Mouse (Mus musculus): ENCODE results near the gene Iqca. TPM values are rescaled to one million over a fixed set of nuclear protein-coding genes. Genes with fewer than 3 reads are reported as not detected.

The Iqca gene
- polyA plus RNA-seq, 1 experiment from 2014 or later: 0.17 TPM

GRCm38 (mm10) chr1:90131982-90132381, 21.2 kb downstream of the Iqca start:
- WGBS: 81% methylated on average over 7 of the region's 7 CpGs
- Histone ChIP-seq H3K36me3 (no peaks in the 10 kb centered on the region), H3K4me2 (replicated peaks) (no peak overlapping the region), H3K4me1 (0 out of 2 replicates have a peak, but pooled peaks cover 6% of the 10 kb centered on the region), H3K4me3 (no peak overlapping the region), H3K9ac (no peak overlapping the region), H3K27ac (no peak overlapping the region), H3K9me3 (no peaks in the 10 kb centered on the region), H3K27me3 (no peaks in the 10 kb centered on the region)
- no peak for ATAC-seq (ENCODE audit: insufficient number of reproducible peaks, insufficient read depth, low FRiP score, low TSS enrichment)

DNA sequence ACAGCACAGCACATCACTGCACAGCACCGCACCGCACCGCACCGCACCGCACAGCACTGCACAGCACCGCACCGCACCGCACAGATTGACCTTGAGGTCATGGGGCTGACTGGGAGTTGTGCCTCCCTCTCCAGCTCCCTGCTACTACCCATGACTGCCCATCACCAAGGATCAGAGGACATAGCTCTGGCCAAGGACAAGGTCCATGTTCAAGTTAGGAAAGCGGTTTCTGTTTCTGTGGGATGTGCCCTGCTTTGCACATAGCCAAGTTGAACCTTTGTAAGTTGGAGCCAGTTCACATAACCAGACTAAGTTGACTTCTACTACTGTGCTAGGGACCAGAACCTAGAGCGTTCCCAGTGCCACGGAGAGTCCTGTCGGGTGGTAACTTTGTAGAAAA, 28.6 kb downstream of the Iqca start:
- no peak overlapping the region for H3K4me2 ChIP-seq (replicated peaks)
- H3K4me3 ChIP-seq: no peak overlapping the region
- no peak overlapping the region for H3K9ac ChIP-seq
- no peak for ATAC-seq (ENCODE audit: insufficient number of reproducible peaks, insufficient read depth, low FRiP score, low TSS enrichment)
- H3K27me3 ChIP-seq: no peaks in the 10 kb centered on the region
- H3K27ac ChIP-seq: no peak overlapping the region
- H3K4me1 ChIP-seq: 0 out of 2 replicates have a peak, but pooled peaks cover 3% of the 10 kb centered on the region
- 93% methylated on average over 12 of the region's 12 CpGs for WGBS
- no peaks in the 10 kb centered on the region for H3K9me3 ChIP-seq
- H3K36me3 ChIP-seq: no peaks in the 10 kb centered on the region

DNA sequence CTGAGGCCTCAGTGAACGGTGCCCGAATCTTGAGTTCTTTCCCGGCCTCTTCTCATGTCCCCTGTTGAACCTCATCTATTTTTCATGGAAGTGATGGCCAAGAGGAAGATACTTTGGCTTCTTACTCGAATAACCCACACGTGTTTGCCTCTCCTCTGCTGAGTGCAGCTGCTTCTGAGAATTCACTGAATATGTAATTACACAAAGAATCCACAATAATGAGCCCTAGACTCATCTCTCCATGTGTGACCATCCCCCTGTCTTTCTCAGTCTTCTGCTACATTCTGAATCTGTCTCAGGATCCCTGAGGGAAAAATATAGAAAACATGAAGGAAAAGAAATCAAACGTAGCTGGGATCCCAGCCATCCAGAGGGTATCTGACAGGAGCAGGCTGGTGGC, 32.5 kb downstream of the Iqca start:
- WGBS: 78% methylated on average over 6 of the region's 6 CpGs
- Histone ChIP-seq H3K9me3 (no peaks in the 10 kb centered on the region), H3K27me3 (no peaks in the 10 kb centered on the region), H3K27ac (no peak overlapping the region), H3K4me3 (no peak overlapping the region), H3K36me3 (no peaks in the 10 kb centered on the region), H3K4me1 (peaks cover 1% of the 10 kb centered on the region; the same call in 1 of the 2 replicates), H3K9ac (no peak overlapping the region), H3K4me2 (replicated peaks) (no peak overlapping the region)
- ATAC-seq (ENCODE audit: insufficient number of reproducible peaks, insufficient read depth, low FRiP score, low TSS enrichment): no peak

DNA sequence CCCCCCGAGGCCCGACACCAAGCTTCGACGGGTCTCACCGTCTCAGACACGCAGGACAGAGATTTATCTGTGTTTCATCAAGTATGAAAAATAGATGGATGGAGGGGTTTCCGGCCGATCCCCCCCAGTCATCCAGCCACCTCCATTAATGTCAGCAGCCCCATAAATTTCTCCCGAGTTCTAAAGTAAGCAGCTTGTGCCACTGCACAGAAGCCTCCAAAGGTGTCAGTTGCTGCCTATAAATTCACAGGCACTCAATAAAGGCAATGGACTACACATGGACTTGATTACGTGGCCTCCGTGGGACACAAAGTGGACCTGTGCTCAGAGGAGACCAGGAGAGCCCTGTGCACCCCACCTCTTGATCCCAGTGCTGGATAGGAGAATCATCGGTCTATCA, 34.0 kb downstream of the Iqca start:
- no peak for ATAC-seq (ENCODE audit: insufficient number of reproducible peaks, insufficient read depth, low FRiP score, low TSS enrichment)
- H3K36me3 ChIP-seq: no peaks in the 10 kb centered on the region
- H3K27ac ChIP-seq: no peak overlapping the region
- no peak overlapping the region for H3K4me2 ChIP-seq (replicated peaks)
- no peak overlapping the region for H3K4me3 ChIP-seq
- H3K9me3 ChIP-seq: no peaks in the 10 kb centered on the region
- no peaks in the 10 kb centered on the region for H3K27me3 ChIP-seq
- 85% methylated on average over 12 of the region's 12 CpGs for WGBS
- H3K9ac ChIP-seq: no peak overlapping the region
- peaks cover 7% of the 10 kb centered on the region; the same call in 1 of the 2 replicates for H3K4me1 ChIP-seq

DNA sequence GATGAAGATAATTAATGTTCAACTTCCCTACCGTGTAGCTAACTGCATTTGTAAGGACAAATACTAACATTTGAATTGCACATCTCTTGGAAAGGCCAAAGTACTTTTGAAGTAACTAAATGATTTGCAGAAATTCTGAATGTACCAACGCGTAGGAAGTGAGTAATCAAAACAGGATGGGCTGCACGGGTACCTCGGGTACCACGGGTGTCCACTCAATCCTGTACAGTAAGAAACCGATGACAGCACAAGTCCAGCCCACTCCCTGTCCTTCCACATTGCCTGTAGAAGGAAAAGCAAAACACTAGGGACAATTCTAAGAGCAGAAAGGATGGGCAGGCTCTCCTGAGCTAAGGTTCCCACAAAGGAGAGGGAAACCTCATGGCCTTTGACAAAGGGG, 36.0 kb downstream of the Iqca start:
- no peak overlapping the region for H3K27ac ChIP-seq
- WGBS: 74% methylated on average over 7 of the region's 7 CpGs
- H3K9me3 ChIP-seq: no peaks in the 10 kb centered on the region
- H3K4me3 ChIP-seq: no peak overlapping the region
- peaks cover 7% of the 10 kb centered on the region; the same call in 1 of the 2 replicates for H3K4me1 ChIP-seq
- no peak overlapping the region for H3K4me2 ChIP-seq (replicated peaks)
- no peaks in the 10 kb centered on the region for H3K27me3 ChIP-seq
- no peak for ATAC-seq (ENCODE audit: insufficient number of reproducible peaks, insufficient read depth, low FRiP score, low TSS enrichment)
- H3K36me3 ChIP-seq: no peaks in the 10 kb centered on the region
- H3K9ac ChIP-seq: no peak overlapping the region

DNA sequence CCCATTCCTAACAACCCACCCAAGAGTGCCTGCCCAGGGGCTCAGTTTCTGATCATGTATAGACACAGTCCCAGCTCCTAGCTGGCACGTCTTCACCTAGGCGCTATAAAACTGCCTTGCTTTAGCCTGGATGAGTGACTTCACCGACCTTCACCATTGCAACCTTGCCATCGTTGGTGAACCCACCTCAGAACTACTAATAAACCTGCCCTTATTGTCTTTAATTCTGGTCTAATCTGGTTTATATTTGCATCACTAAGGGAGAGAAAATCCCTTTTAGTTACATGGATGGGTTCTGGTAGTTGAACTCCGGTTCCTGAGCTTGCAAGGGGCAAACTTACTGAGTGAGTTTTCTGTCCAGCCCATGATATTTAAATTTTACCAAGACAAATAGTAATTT, 38.6 kb downstream of the Iqca start:
- Histone ChIP-seq H3K9ac (no peak overlapping the region), H3K36me3 (no peaks in the 10 kb centered on the region), H3K9me3 (0 out of 2 replicates have a peak, but pooled peaks cover 3% of the 10 kb centered on the region), H3K27me3 (no peaks in the 10 kb centered on the region), H3K27ac (no peak overlapping the region), H3K4me1 (peaks cover 11% of the 10 kb centered on the region; the same call in 1 of the 2 replicates), H3K4me2 (replicated peaks) (no peak overlapping the region), H3K4me3 (no peak overlapping the region)
- ATAC-seq (ENCODE audit: insufficient number of reproducible peaks, insufficient read depth, low FRiP score, low TSS enrichment): no peak
- 86% methylated on average over 5 of the region's 5 CpGs for WGBS

- Histone ChIP-seq H3K4me2 (replicated peaks) (no peak overlapping the region), H3K4me3 (no peak overlapping the region), H3K27ac (no peak overlapping the region), H3K36me3 (no peaks in the 10 kb centered on the region), H3K9ac (no peak overlapping the region), H3K27me3 (no peaks in the 10 kb centered on the region), H3K9me3 (0 out of 2 replicates have a peak, but pooled peaks cover 3% of the 10 kb centered on the region), H3K4me1 (peaks cover 11% of the 10 kb centered on the region; the same call in 1 of the 2 replicates)
- WGBS: 88% methylated on average over 6 of the region's 6 CpGs
- no peak for ATAC-seq (ENCODE audit: insufficient number of reproducible peaks, insufficient read depth, low FRiP score, low TSS enrichment)
Measured at GRCm38 (mm10) chr1:90113655-90114244, 39.5 kb downstream of the Iqca start.

DNA sequence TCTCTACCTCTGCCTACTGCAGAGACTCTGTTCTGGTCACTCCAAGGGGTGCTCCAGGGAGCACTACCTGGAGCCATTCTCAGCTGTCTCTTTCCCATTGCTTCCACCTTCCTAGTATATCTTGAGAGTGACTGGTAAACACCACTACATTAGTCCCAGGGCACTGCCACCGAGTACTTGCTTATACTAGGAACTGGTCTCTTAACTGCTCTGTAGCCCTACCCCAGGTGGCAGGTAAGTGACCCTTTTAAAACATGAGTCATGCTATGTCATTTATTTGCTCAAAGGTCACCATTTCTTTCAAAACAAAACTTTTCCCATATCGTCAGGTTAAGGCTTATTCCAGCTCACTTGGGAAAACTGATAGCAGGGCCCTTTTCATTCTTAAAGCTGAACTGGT, 40.5 kb downstream of the Iqca start:
- Histone ChIP-seq H3K4me3 (no peak overlapping the region), H3K9ac (no peak overlapping the region)
- ATAC-seq (ENCODE audit: insufficient number of reproducible peaks, insufficient read depth, low FRiP score, low TSS enrichment): no peak

DNA sequence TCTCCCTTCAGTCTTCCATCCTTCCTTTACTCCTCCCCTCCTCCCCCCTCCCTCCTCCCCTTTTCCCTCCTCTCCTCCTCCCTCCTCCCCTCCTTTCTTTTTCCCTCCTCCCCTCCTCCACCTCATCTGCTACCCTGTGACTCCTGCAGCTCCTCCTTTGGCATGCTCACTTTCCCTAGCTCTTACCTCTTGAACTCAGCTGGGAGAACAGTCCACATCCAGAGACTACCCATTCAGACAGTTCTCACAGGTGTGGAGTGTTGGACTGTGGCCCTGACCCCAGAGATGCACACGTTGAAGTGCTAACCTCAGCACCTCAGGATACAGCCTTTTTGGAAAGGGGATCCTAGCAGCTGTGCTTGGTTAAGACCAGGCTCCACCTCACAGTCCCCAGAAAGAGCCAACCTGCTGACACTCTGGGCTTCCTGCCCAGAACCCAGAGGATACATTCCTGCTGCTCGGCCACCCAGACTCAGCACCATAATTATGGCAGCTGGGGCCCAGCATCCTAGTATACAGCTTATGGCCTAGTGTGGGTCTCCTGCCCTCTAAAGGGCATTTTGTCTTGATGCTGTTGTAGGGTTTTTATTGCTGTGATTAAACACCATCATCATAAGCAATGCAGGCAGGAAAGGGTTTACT, 41.9 kb downstream of the Iqca start:
- no peak for ATAC-seq (ENCODE audit: insufficient number of reproducible peaks, insufficient read depth, low FRiP score, low TSS enrichment)
- H3K9me3 ChIP-seq: 0 out of 2 replicates have a peak, but pooled peaks cover 3% of the 10 kb centered on the region
- H3K27me3 ChIP-seq: no peaks in the 10 kb centered on the region
- no peaks in the 10 kb centered on the region for H3K36me3 ChIP-seq
- 40% methylated on average over 2 of the region's 2 CpGs for WGBS
- no peak overlapping the region for H3K4me2 ChIP-seq (replicated peaks)
- H3K4me3 ChIP-seq: no peak overlapping the region
- H3K9ac ChIP-seq: no peak overlapping the region
- peaks cover 11% of the 10 kb centered on the region; the same call in 1 of the 2 replicates for H3K4me1 ChIP-seq
- H3K27ac ChIP-seq: no peak overlapping the region

More for the DNA sequence above, 40.5 kb downstream of the Iqca start:
- H3K4me1 ChIP-seq: peaks cover 11% of the 10 kb centered on the region; the same call in 1 of the 2 replicates
- WGBS: 59% methylated on average over 2 of the region's 2 CpGs
- no peaks in the 10 kb centered on the region for H3K27me3 ChIP-seq
- 0 out of 2 replicates have a peak, but pooled peaks cover 3% of the 10 kb centered on the region for H3K9me3 ChIP-seq
- H3K36me3 ChIP-seq: no peaks in the 10 kb centered on the region
- no peak overlapping the region for H3K27ac ChIP-seq
- no peak overlapping the region for H3K4me2 ChIP-seq (replicated peaks)

DNA sequence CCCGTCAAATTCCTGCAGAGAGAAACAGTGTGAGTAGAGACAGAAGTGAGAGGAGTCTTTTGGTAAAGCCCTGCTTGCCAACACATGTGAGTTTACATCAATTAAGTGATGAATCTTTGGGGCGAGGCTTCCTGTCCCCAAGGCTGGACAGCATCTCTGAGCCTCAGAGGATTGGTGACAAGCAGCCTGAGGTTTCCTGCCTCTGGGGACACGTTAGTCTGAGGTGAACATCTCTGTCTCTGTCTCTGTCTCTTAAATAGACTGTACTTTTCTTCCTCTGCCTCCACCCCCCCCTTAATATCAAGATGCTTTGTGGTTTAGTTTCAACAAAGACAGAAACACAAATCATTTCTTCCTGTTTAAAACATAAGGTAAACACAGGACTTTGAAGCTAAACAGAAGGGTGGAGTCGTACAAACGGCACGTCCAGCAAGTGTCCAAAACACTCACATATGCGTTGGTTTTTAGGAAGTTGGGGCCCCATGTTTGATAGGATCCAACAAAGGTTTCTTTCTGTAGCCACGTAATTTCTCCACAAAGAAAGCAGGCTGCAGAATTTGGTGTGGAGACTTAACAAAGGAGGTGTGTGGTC, 49.2 kb downstream of the Iqca start:
- H3K4me1 ChIP-seq: no peaks in the 10 kb centered on the region
- H3K36me3 ChIP-seq: no peaks in the 10 kb centered on the region
- H3K9ac ChIP-seq: no peak overlapping the region
- no peaks in the 10 kb centered on the region for H3K9me3 ChIP-seq
- no peak overlapping the region for H3K4me3 ChIP-seq
- 72% methylated on average over 8 of the region's 8 CpGs for WGBS
- no peaks in the 10 kb centered on the region for H3K27me3 ChIP-seq
- ATAC-seq (ENCODE audit: insufficient number of reproducible peaks, insufficient read depth, low FRiP score, low TSS enrichment): no peak
- H3K4me2 ChIP-seq (replicated peaks): no peak overlapping the region
- no peak overlapping the region for H3K27ac ChIP-seq

DNA sequence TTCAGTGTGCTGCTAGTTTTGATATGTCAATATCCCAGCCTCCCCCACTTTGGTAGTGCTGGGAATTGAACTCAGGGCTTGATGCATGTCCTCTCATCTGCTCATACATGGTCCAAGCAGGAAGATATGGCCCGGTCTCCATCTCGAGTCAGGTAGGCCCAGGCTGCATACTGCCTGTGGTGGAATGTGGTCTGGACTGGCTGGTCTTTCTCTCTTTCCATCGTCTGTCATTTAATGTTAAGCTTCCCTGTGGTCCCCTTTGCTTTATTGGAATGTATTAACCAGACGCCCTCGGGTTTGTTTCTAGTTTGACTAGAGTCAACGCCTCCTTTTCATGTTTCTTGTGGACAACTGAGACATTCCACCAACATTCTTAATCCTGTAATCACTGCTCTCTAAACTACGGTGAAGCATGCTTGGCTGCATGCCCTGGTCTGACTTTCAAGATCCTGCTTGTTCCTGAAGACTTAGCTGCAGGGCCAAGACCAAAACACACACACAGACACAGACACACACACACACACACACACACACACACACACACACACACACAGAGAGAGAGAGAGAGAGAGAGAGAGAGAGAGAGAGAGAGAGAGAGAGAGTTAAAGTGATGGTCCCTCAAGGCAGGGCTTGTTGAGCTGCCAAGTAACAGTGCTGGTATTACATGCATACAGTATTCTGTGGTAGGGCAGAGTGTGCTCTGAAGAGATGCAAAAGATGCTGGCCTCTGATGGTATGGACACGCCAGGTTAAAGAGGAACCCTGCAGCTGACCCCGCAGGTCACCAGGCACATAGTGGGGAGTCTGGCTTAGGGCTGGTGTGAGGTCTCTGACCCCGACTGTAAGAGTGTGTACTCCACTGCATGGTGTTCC, 52.6 kb downstream of the Iqca start:
- 62% methylated on average over 10 of the region's 10 CpGs for WGBS
- peak; percentile 52; the same call in 1 of the 2 replicates for ATAC-seq (ENCODE audit: insufficient number of reproducible peaks, insufficient read depth, low FRiP score, low TSS enrichment)
- H3K27me3 ChIP-seq: no peaks in the 10 kb centered on the region
- H3K4me2 ChIP-seq (replicated peaks): no peak overlapping the region
- H3K27ac ChIP-seq: peak overlapping the region; percentile 63
- H3K9me3 ChIP-seq: no peaks in the 10 kb centered on the region
- no peaks in the 10 kb centered on the region for H3K36me3 ChIP-seq
- H3K9ac ChIP-seq: no peak overlapping the region
- no peaks in the 10 kb centered on the region for H3K4me1 ChIP-seq
- H3K4me3 ChIP-seq: no peak overlapping the region
